Mouse (Mus musculus) heart, postnatal 25 days (tissue): Measurements from ENCODE around the gene Gm3636. TPM values are rescaled to one million over a fixed set of nuclear protein-coding genes. Genes with fewer than 3 reads are reported as not detected.
"Not testable (repeated sequence)": the region's sequence is repeated elsewhere in the genome, so short reads cannot be mapped to it uniquely, and the experiment has no call there.

ENCODE experiments used
- DNase-seq: peaks from one replicate; pipeline ENCODE4 v3.0.0; 2022; ENCODE audit warnings: low spot score
- intact Hi-C: fragments of 180-260 bp; cut with DNase I; formaldehyde crosslinking; loops from one replicate; pipeline ENCODE4 v1.15.1; 2025
- total RNA-seq, 2 experiments: library from RNA; stranded (reverse); gene quantifications; 2 replicates each; pipeline ENCODE4 v1.2.3; 2021

Gm3636 gene
- total RNA-seq = under 1 TPM in 1 of 2 experiments, not detected in 1; 0.61 TPM

GRCm38 (mm10) chr14:6742232-6742631, at the start of gene Gm3636:
Gm3636 (minus strand) TSS chr14:6742332.
- intact Hi-C loops, DNase-seq: not testable (repeated sequence)

GRCm38 (mm10) chr14:6774311-6774710, 32.2 kb upstream of the Gm3636 start, which contains the start of gene Gm8362:
Gm8362 (minus strand) TSS chr14:6774411.
- intact Hi-C loops, DNase-seq: not testable (repeated sequence)

- DNase-seq, intact Hi-C loops: not testable (repeated sequence)
Observed at GRCm38 (mm10) chr14:6757231-6757536, 15.1 kb upstream of the Gm3636 start.

GRCm38 (mm10) chr14:6756384-6757230, 14.5 kb upstream of the Gm3636 start:
- DNase-seq = peak; percentile 1
- intact Hi-C loops = not testable (repeated sequence)

GRCm38 (mm10) chr14:6720151-6720550, 22.0 kb downstream of the Gm3636 start, which contains the start of gene Gm8050:
Gm8050 (minus strand) TSS chr14:6720251.
- intact Hi-C loops, DNase-seq: not testable (repeated sequence)

Other genes starting within 250 kb of the Gm3636 start
- not detected for gene Gm8356, start 205.0 kb downstream of the Gm3636 start, total RNA-seq
- under 1 TPM in 1 of 2 experiments, not detected in 1; 0.21 TPM for gene Gm3629, start 151.7 kb downstream of the Gm3636 start, total RNA-seq
- not detected for gene Gm3460, start 119.9 kb downstream of the Gm3636 start, total RNA-seq
- gene Gm10251, start 58.2 kb downstream of the Gm3636 start, total RNA-seq = not detected
- not detected for gene Gm8050, start 22.1 kb downstream of the Gm3636 start, total RNA-seq
- under 1 TPM in 1 of 2 experiments, not detected in 1; 0.21 TPM for gene Gm8362, start 32.1 kb upstream of the Gm3636 start, total RNA-seq
- not detected for gene Gm3642, start 98.0 kb upstream of the Gm3636 start, total RNA-seq
- under 1 TPM; 0.13 to 0.36 TPM for gene Gm3667, start 147.6 kb upstream of the Gm3636 start, total RNA-seq
- not detected for gene Gm6356, start 231.5 kb upstream of the Gm3636 start, total RNA-seq